Mouse (Mus musculus) urinary bladder, postnatal 4 days (tissue): ENCODE results near the gene Scai.
"Not testable (repeated sequence)": the region's sequence is repeated elsewhere in the genome, so short reads cannot be mapped to it uniquely, and the experiment has no call there.

Source experiments
- DNase-seq, 2 experiments: peaks; one replicate each; pipeline ENCODE4 v3.0.0; 2021 to 2022; ENCODE audit warnings: low spot score in 2 of 2

Gene Scai

DNA sequence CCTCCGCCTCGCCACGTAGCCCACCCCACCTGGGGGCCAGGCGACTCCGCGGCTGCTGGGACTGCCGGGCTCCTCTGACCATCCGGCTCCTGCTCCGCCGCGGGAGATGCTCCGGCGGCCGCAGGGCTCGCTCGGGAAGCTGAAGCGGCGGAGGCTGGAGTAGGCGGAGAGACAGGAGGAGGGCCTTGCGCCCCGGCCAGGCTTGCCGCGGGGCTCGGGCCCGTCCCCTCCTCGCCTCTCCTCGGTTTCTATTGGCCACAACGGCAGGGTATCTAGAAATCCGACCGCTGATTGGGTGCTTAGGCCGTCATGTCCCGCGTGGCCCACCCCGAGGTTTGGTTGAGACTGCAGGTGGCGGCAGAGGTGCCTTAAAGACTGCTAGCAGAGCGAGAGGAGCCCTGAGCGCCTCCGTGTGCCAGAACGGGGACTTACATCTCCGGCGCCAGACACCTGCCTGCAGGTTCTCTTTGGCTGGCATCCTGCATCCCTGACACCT is at the start of gene Scai:
Gene Scai (minus strand): TSS at position 174 of the 496 bp plus-strand sequence.
- peak; percentile 96 to 97 for DNase-seq

- DNase-seq: no peak
Measured at GRCm38 (mm10) chr2:39226731-39227130, 36.2 kb upstream of the Scai start.

- DNase-seq: peak; percentile 86 to 90
Measured at GRCm38 (mm10) chr2:39226019-39226640, 35.6 kb upstream of the Scai start, which contains the start of gene Ppp6c. Gene Ppp6c, minus strand, starts transcription at chr2:39226451.

DNA sequence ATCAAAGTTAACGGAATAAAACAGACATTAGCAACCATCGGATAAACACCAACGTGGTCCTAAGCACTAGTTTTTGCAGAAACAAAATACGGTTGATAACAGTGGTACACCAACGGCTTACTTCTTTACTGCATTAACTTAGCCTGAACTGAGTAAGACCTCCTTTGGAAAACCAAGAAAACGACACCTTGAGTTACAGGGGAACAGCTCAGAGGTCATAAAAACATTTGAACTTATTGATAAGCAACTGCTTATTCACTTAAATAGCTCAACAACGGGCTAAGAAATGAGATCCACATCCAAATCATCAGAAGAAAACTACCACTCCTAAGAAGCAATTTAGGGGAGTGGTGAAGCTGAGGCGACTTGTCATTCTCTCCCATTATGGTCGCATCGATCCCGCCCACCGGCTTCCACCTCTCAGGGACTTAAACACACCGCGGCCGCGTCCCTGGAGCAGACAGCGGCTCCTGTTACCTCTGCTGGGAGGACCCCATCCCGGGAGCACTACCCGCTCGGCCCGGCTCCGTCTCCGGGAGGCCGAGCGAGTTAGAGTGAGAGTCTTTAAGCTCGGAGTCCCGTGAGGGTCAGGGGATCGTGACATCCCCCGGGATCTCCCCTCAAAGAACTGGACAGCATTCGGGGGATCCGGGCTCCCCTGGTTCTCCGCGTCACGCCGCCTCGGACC is 34.9 kb upstream of the Scai start:
- not testable (repeated sequence) for DNase-seq

GRCm38 (mm10) chr2:39224621-39225020 is 34.1 kb upstream of the Scai start:
- DNase-seq: no peak

- DNase-seq: no peak
Measured at GRCm38 (mm10) chr2:39220010-39220409, 29.5 kb upstream of the Scai start.

- DNase-seq: no peak
Measured at GRCm38 (mm10) chr2:39219034-39219433, 28.5 kb upstream of the Scai start.

DNA sequence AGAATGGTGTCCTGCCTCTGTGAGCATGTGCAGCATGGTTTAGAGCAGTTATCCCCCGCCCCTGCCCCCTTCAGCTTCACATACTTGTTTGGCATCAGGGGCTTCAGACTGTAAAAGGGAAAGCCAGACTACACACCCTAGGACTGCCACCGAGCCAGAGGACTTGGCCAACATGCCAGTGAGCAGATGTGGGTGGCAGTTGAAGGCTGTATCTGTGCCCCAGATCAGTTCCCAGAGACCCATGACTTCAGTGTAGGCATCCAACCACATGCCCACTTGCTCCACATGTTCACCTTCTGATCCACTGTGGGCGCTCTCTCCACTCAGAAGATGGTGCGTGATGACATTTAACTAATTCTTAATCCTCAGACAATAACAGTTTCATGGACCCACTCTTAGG is 26.6 kb upstream of the Scai start:
- DNase-seq: no peak

- no peak for DNase-seq
Measured at GRCm38 (mm10) chr2:39210738-39211137, 20.2 kb upstream of the Scai start.

- DNase-seq: no peak
Measured at GRCm38 (mm10) chr2:39203359-39203758, 12.8 kb upstream of the Scai start.

- no peak for DNase-seq
Measured at GRCm38 (mm10) chr2:39194809-39195208, 4.3 kb upstream of the Scai start.

DNA sequence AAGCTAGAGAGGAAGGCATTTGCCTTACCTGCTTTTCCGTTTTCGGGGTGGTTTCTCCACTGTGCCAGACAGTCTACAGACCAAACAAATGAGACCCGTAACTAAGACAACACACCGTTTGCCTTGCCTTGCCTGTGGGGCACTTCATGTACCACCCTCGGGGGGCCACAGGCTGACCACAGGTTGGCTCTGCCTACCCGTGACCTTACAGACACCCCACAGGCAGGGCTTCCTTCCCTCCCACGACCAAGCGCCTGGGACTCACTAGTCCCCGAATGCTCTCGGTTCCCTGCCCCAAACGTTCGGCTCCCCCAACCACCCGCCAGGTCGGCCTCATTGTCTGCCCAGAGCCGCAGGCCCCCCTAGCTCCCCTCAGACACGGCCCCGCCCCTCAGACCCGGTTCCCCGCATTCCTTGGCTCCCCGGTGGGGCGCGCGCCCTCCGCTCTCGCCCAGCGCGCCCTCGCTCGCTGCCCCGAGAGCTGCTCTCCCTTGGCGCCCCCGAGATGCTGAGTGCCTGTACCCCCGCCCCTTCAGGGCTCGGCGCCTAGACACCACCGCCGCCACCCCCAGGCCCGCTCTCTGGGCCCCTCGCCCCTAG is 473 bp downstream of the Scai start:
- DNase-seq: peak in 1 of 2 experiments; percentile 67

DNA sequence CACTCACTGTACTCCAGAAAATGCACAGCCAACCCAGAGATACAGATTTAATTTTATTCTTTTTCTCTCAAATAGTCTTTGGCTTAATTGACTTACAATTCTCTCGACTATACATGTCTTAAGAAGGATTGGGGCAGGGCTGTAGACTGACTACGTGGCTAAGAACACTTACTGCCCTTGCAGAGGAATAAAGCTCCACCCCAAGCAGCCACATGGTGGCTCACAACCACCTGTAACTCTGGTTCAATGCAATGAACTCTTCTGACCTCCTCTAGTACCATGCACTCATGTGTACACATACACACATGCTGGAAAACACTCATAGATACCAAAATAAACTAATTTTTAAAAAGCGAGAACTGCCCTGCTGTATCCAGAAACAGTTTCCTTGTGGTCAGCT is 4.6 kb downstream of the Scai start:
- DNase-seq: no peak

DNA sequence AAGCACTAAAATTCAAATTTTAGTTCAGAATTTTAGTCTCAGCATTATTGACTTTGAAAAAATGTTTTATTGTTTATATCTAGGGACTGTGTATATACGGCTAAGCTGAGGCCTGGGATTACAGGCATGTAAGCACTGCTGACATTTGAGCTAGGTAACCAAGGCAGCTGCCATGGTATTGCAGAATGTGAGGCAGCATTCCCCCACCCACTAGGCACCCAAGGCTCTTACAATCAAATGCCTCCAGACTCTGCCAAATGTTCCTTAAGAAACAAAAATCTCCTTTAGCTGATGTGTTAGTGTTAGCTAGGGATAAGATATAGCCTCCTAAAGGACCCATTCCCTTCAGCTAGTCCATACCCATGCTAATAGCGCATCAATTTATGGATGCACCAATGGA is 6.9 kb downstream of the Scai start:
- DNase-seq: no peak

GRCm38 (mm10) chr2:39160996-39161395 is 29.5 kb downstream of the Scai start:
- no peak for DNase-seq

DNA sequence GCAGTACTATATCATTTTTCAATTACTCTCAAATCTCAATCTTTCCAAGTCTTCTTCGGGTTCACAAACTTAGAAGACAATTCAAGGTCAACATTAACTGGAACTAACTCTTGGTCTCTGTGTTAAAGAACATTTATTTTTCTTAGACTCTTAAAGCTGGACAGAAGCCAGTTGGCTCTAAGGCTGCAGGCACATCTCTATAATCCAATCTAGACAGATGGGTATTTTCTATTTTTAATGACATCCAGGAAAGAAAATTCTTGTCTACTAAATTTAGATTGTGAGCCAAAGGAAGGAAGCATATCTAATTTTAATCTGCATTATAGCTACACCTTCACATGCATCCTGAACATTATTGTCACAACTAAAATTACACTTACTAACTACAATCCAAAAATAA is 32.6 kb downstream of the Scai start:
- DNase-seq: no peak

DNA sequence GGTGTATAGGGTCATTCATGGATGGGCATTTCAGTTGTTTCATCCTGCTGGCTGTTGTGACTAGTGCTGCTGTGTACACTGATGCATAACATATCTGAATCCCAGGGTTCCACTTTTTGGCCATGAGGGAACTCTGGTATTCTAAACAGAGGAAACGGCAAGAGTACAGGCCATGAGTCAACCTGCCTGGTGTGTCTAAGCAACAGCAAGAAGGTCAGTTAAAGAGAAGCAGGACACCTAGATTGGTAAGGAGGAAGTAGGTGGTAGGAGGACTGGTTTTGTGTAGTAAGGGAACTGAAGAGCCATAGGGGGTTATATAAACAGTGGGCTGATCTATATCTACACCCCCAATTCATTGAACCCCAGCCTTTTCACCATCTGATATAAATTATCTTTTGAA is 33.7 kb downstream of the Scai start:
- DNase-seq: no peak

DNA sequence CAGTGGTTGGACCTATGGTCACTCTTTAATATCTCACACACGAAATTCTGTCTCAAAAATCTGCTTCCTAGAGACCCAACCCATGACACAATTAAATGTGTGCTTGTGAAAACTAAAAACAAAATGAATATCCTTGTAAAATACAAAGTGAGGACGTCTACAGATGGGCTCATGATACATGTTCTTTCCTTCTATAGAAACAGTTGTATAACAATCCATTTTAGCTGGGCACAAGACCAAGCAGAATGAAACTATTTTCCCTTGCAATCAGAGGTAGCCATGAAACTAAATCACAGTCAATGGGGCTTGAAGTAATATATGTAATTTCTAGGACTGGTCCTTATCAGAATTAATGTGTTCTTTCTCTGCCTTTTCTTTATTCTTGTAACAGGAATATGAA is 39.6 kb downstream of the Scai start:
- DNase-seq: no peak

DNA sequence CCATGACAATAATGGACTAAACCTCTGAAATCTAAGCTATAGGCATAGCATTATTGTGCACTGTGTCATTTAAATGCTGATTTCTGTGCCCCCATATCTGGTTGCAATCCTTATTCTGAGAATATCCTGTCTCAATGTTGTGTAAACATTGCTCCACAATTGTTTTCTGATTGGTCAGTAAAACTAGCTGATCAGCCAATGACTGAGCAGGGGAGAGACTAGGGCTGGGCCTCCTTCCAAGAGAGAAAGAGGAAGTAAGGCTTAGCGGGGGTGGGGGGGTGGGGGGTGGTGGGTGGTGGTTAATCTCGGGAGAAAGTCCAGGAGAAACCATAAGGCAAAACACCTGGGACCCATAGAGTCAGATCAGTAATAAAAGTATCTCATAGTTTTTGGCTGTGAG is 42.5 kb downstream of the Scai start:
- no peak for DNase-seq

DNA sequence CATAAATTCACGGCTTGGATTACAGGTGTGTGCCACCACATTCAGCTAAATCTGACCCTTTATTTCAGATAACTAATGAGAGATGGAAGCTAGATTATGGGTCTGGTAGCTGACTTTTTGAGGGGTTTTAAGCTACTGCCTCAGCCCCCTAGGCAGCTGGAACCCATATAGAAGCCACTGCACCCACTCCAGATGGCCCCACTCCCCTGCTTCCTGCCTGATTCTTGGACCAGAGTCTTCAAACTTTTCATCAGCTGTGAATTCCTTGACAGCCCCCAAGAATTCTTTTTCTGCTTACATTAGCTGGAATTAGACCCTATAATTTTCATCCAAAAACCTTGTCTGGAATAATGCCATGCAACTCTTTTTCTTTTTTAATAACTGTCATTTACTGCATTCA is 44.1 kb downstream of the Scai start:
- DNase-seq: no peak

DNA sequence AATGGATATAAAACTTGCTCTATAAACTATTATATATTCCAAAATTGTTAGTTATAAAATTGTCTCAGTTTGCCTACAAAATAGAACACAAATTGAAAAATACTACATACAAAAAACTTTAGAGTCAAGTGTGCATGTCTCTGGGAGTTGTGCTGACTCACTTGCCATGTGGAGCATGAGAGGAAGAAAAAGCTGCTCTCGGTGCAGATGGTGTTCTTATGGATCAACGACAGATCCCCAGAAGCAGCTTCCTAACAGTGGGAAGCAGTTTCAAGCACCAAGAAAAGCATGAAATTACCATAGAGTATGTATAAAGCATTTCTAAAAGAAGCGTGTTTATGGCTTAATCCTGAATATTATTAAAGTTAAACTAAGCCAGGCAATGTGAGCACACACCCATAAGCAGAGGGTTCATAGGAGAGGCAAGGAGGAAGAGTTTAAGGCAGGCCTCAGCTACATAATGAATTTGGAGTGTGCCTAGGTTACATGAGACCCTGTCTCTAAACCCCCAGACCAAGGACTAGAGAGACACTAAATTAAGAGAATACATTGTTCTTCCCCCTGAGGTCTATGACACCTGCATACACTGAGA is 48.1 kb downstream of the Scai start:
- DNase-seq: no peak

- DNase-seq: no peak
Measured at GRCm38 (mm10) chr2:39140586-39141455, 49.7 kb downstream of the Scai start.
